Mouse (Mus musculus): Measurements from ENCODE around the gene Hspb1. TPM values are rescaled to one million over a fixed set of nuclear protein-coding genes. Genes with fewer than 3 reads are reported as not detected.

Gene Hspb1
- total RNA-seq, 2 experiments from 2014 or later = 16.9 to 19.7 TPM

DNA sequence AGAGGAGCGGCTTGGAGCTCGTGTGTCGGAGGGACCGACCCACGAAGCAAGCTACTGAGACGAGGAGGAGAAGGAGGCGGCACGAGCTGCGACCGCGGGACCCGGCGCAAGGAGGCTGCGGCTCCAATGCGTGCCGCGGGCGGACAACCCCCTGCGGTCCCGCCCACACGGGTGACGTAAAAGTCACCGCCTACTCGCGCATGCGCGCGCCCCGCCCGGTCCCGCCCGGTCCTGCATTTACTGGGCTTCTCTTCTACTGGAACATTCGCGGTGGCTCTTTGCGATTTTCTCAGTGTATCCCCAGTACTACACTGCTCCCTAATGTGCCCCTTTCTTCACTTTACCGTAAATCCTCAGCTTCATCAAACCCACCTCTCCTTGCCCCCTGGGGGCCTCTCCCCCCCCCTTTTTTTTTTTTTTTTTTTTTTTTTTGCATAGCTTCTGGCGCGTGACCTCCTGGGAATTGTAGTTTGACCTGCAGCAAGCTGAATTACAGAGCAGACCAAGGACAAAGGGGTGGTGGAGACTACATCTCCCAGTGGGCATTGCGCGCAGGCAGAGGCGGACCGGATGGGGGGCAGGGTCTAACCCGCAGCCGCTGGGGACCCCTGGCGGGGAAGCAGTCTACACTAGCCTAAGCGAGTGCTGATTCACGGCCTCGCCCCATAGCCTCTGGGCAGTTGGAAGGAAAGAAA, 46.9 kb downstream of the Hspb1 start, which contains the start of gene Ywhag:
Gene Ywhag, minus strand, starts transcription at position 136 of the 695 bp plus-strand sequence.
- intact Hi-C loops (cut with DNase I) = loop anchor here (1.0 to 2.0 kb wide), 3 partner anchors 23 to 30 kb away; no protein-coding TSS in a partner anchor
- DNase-seq (ENCODE audit: low spot score in 2 of 2) = peak; percentile 96 to 98

DNA sequence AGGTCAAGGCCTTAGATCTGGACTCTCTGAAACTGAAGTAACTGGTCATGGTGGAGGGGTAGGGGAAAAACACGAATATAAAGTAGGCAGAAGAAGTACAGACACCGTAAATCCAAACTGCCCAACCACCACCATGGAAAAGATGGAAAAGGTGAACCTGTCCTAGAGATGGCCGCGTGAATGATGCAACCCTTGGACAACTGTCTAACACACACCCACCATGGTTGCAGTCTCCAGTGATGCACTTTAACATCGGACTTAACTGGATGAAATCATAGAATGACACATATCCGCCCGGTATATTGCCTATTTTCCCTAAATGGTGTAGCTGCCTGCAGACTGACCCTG, 47.4 kb downstream of the Hspb1 start:
- intact Hi-C loops (cut with DNase I) = loop anchor here (2.0 kb wide), 1 partner anchor 30 kb away; no protein-coding TSS in a partner anchor
- no peak for DNase-seq (ENCODE audit: low spot score in 2 of 2)

DNA sequence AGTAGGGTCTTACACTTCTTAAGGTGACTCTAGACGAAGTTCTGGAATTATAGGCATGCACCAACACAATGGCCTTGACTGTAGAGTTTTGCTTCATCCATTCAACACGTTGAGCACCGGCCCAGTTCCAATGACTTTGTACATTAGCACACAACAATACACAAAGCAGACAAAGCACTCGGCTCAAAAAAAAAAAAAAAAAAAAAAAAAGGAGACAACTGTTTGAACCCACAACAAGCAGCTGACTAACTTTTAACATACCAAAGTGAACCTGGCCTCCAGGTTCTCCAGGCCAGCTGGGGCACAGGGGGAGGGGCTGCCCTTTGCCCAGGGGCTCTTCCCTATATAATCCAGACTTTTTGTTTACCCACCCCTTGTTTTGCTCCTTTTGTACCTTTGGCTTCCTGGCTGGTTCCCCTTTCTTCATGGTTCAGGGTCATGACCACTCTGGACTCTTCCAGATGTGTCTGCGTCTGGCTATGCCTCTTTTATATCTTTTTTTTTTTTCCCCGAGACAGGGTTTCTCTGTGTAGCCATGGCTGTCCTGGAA, 48.0 kb downstream of the Hspb1 start:
- intact Hi-C loops (cut with DNase I) = loop anchor here (2.0 kb wide), 1 partner anchor 31 kb away; no protein-coding TSS in a partner anchor
- no peak for DNase-seq (ENCODE audit: low spot score in 2 of 2)

Other genes with a start within 250 kb of the Hspb1 start
- gene Por, start 217.9 kb upstream of the Hspb1 start, total RNA-seq (2021) = 10 to 100 TPM; 84.4 to 91.2 TPM
- 10 to 100 TPM; 13.5 to 18.7 TPM for gene Tmem120a, start 143.5 kb upstream of the Hspb1 start, total RNA-seq (2021)
- not detected for gene Styxl1, start 109.5 kb upstream of the Hspb1 start, total RNA-seq (2021)
- 100 to 1,000 TPM; 389 to 397 TPM for gene Mdh2, start 109.4 kb upstream of the Hspb1 start, total RNA-seq (2021)
- 10 to 100 TPM; 85.4 to 98.1 TPM for gene Srrm3, start 81.0 kb upstream of the Hspb1 start, total RNA-seq (2021)
- gene Ywhag, start 46.7 kb downstream of the Hspb1 start, total RNA-seq (2021) = 1,000 to 10,000 TPM; 1,217 to 1,308 TPM
- gene Ssc4d, start 86.6 kb downstream of the Hspb1 start, total RNA-seq (2021) = 1 to 10 TPM; 2.0 to 2.3 TPM
- gene Zp3, start 92.2 kb downstream of the Hspb1 start, total RNA-seq (2021) = not detected
- 1 to 10 TPM; 8.5 to 8.7 TPM for gene Dtx2, start 106.9 kb downstream of the Hspb1 start, total RNA-seq (2021)
- not detected for gene Upk3b, start 150.6 kb downstream of the Hspb1 start, total RNA-seq (2021)
- gene Upk3bl, start 166.6 kb downstream of the Hspb1 start, total RNA-seq (2021) = not detected
- 1 to 10 TPM; 3.5 to 5.0 TPM for gene Rasa4, start 196.0 kb downstream of the Hspb1 start, total RNA-seq (2021)
- 10 to 100 TPM; 71.5 to 83.9 TPM for gene Polr2j, start 228.7 kb downstream of the Hspb1 start, total RNA-seq (2021)
- gene Lrwd1, start 248.2 kb downstream of the Hspb1 start, total RNA-seq (2021) = 10 to 100 TPM; 13.3 TPM
- gene Alkbh4, start 248.2 kb downstream of the Hspb1 start, total RNA-seq (2021) = 1 to 10 TPM; 8.1 to 9.4 TPM